Mouse (Mus musculus) gastrocnemius, adult 8-10 months (tissue): ENCODE data around the gene Rhox2a. TPM values are rescaled to one million over a fixed set of nuclear protein-coding genes. Genes with fewer than 3 reads are reported as not detected.
"Not testable (repeated sequence)": the region's sequence is repeated elsewhere in the genome, so short reads cannot be mapped to it uniquely, and the experiment has no call there.

Experiments
- DNase-seq, 2 experiments: peaks; one replicate each; pipeline ENCODE4 v3.0.0; 2022; ENCODE audit warnings: low spot score in 2 of 2
- total RNA-seq, 4 experiments: library from RNA; stranded (reverse); gene quantifications; 2 replicates each; pipeline ENCODE4 v1.2.4; 2022

Gene Rhox2a
- total RNA-seq, result not detected

DNA sequence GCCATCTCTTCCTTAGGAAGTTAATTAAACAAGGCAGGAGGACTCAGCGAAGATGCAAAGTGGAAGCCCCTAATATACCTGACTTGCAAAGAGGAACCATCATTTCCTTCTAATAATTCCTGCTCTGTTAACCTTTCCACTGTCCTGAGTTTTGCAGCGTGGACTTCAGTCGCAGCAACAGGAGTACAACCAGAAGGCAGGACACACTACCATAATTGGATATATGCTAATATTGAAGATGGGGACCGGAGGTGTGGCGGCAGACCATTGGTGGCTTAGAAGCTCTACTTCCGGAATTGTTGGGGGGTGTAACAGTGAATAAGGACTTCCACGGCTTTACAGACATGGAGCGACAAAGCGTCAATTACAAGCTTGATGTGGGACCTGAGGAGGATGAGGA, at the start of gene Rhox2a:
Gene Rhox2a (plus strand): TSS at position 301 of the 400 bp plus-strand sequence.
- DNase-seq, result not testable (repeated sequence)

DNA sequence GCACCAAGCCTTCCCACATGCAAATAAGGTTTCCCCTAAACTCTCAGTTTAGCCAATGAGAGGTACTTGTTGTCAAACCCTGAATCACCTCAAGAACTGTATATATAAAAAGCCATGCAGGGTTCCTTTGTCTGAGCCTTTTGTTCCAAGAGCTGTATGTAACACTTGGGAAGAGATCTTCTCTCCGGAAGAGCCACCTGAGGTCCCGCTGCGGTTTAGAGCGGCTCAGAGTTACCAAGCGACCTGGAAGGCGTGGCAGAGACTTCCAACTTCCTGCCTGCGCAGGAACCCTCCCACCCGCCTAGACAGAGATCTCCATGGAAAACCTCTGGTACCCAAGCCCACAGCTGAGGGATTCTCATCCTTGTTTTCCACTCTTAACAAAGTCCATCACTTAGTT, 46.1 kb upstream of the Rhox2a start:
- DNase-seq, result no peak

DNA sequence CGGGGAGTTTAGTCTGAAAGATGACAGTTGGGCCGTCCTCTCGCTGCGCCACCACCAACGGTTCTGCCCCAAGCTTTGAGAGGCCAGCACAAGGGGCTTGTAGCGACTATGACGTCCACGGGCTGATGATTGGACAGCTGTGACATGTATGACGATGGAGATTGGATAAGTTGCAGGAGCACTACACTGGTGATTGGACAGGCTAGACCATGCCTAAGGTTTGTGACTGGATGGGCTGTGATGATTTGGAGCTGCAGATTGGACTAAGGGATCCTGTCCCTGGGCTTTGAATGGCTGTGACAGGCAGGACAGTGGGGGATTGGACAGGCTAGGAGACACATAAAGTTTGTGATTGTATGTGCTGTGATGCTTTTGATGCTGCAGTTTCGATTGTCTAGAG, 33.8 kb upstream of the Rhox2a start, which contains the start of gene Gm9:
Gene Gm9 (minus strand): TSS at position 101 of the 400 bp plus-strand sequence.
- no peak for DNase-seq

DNA sequence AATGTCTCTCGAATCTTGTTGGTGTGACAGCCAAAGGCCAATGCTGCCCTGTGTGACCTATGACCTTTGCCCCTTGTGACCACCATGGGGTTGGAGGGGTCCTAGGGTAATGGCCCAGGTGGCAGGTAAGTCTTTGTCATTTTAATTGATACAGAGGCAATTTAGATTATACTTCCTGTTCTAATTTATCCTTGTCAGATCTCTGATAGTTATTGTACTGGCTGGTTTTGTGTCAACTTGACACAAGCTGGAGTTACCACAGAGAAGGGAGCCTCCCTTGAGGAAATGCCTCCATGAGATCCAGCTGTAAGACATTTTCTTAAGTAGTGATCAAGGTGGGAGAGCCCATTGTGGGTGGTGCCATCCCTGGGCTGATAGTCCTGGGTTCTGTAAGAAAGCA, 22.6 kb upstream of the Rhox2a start, which contains the start of gene Rhox1:
Gene Rhox1 (minus strand): TSS at position 101 of the 400 bp plus-strand sequence.
- not testable (repeated sequence) for DNase-seq

DNA sequence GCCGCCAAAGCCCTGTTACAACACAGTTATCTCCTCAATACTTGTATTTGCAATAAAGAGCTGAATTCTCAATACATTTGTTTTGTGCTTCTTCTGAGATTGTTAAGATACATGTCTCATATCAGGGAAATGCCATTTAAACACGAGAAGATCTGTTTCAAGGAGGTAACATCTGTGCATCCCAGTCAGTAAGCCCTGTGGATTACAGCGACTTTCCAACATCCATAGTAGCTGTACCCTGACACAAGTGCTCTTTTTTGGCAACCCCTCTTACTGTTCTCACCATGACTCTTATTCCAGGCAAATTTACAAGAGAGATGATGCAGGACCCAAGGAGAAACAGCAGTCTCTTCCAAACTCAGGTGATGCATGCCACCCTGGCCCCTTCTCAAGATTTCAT, 4.8 kb downstream of the Rhox2a start, which contains the start of gene Rhox3a:
Gene Rhox3a (plus strand): TSS at position 301 of the 400 bp plus-strand sequence.
- not testable (repeated sequence) for DNase-seq

DNA sequence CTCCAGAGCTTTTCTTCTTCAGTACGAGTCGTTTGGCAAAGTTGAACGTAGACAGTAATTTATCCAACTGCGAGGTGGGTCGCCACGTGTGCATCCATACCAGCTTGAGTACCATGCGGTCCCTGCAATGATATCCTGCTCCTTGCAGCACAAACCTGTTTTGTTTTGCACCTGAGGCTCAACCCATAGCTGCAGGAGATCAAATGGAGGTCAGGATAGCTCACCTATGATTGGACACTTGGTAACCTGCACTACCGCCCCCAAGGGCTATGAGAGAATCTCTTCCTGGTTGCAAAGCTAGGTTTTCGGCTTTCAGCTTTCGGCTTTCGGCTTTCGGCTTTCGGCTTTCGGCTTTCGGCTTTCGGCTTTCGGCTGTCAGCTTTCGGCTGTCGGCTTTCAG, 20.3 kb downstream of the Rhox2a start, which contains the start of gene Rhox4a:
Gene Rhox4a (plus strand): TSS at position 301 of the 400 bp plus-strand sequence.
- not testable (repeated sequence) for DNase-seq

Other genes with a start within 250 kb of the Rhox2a start
- gene Sowahd, start 196.1 kb upstream of the Rhox2a start, total RNA-seq, result not detected
- gene Rpl39, start 159.6 kb upstream of the Rhox2a start, total RNA-seq, result 100 to 1,000 TPM; 261 to 342 (median 276) TPM
- 10 to 100 TPM in 1 of 4 experiments, 1 to 10 TPM in 3; 7.2 to 10.5 (median 9.2) TPM for gene Upf3b, start 134.7 kb upstream of the Rhox2a start, total RNA-seq
- 1 to 10 TPM; 7.1 to 8.8 (median 7.8) TPM for gene Nkap, start 118.2 kb upstream of the Rhox2a start, total RNA-seq
- not detected for gene Akap14, start 76.1 kb upstream of the Rhox2a start, total RNA-seq
- gene Ndufa1, start 53.8 kb upstream of the Rhox2a start, total RNA-seq, result 100 to 1,000 TPM; 301 to 394 (median 354) TPM
- gene Rnf113a1, start 53.7 kb upstream of the Rhox2a start, total RNA-seq, result 1 to 10 TPM; 2.6 to 4.4 (median 2.9) TPM
- gene Gm9, start 33.9 kb upstream of the Rhox2a start, total RNA-seq, result not detected
- not detected for gene Rhox1, start 22.7 kb upstream of the Rhox2a start, total RNA-seq
- not detected for gene Rhox3a, start 4.9 kb downstream of the Rhox2a start, total RNA-seq
- gene Rhox4a, start 20.4 kb downstream of the Rhox2a start, total RNA-seq, result not detected
- not detected for gene Rhox3a2, start 135.1 kb downstream of the Rhox2a start, total RNA-seq
- gene Rhox4a2, start 145.9 kb downstream of the Rhox2a start, total RNA-seq, result not detected
- not detected for gene Rhox2b, start 167.1 kb downstream of the Rhox2a start, total RNA-seq
- gene Rhox4b, start 187.5 kb downstream of the Rhox2a start, total RNA-seq, result not detected
- not detected for gene Rhox2c, start 208.7 kb downstream of the Rhox2a start, total RNA-seq
- not detected for gene Rhox3c, start 213.6 kb downstream of the Rhox2a start, total RNA-seq
- not detected for gene Rhox4c, start 235.4 kb downstream of the Rhox2a start, total RNA-seq
- gene Rhox2d, start 248.5 kb downstream of the Rhox2a start, total RNA-seq, result not detected